Mouse (Mus musculus) myocyte (in vitro differentiated cells): ENCODE measurements around the gene Bod1. TPM values are rescaled to one million over a fixed set of nuclear protein-coding genes. Genes with fewer than 3 reads are reported as not detected.

ENCODE experiments used
- H3K27me3 ChIP-seq: one replicate; pipeline ENCODE4 v1.6.1; 2011; ENCODE audit not compliant: control insufficient read depth, insufficient read depth, insufficient read length
- H3K36me3 ChIP-seq: one replicate; pipeline ENCODE4 v1.6.1; 2011; ENCODE audit not compliant: control insufficient read depth, insufficient read depth
- H3K4me2 ChIP-seq: one replicate; pipeline ENCODE4 v1.6.1; 2011; ENCODE audit warnings: low read depth, control low read depth
- H3K4me3 ChIP-seq: one replicate; pipeline ENCODE4 v1.5.1; 2011; ENCODE audit warnings: mild to moderate bottlenecking, control low read depth, moderate library complexity
- H3K79me2 ChIP-seq: one replicate; pipeline ENCODE4 v1.6.1; 2011; ENCODE audit not compliant: control insufficient read depth, insufficient read depth
- H3ac ChIP-seq: one replicate; pipeline ENCODE4 v1.6.1; 2011; ENCODE audit not compliant: control insufficient read depth, insufficient read length
- CEBPB ChIP-seq: IDR thresholded peaks from 2 replicates; pipeline ENCODE4 v1.6.1; 2011; ENCODE audit warnings: mild to moderate bottlenecking, moderate library complexity; ENCODE audit not compliant: poor library complexity, insufficient read depth, severe bottlenecking
- E2F4 ChIP-seq: IDR thresholded peaks from one replicate; pipeline ENCODE4 v1.6.1; 2011; ENCODE audit warnings: mild to moderate bottlenecking, control low read depth, moderate library complexity; ENCODE audit not compliant: insufficient read depth
- MAX ChIP-seq: IDR thresholded peaks from one replicate; pipeline ENCODE4 v1.6.1; 2011; ENCODE audit warnings: low read depth, mild to moderate bottlenecking, control low read depth
- MYOD1 ChIP-seq, 3 experiments: IDR thresholded peaks; one replicate each; pipeline ENCODE4 v1.6.1; 2011; ENCODE audit warnings: control low read depth in 2 of 3, low read depth in 2 of 3, mild to moderate bottlenecking in 2 of 3, moderate library complexity in 1 of 3; ENCODE audit not compliant: insufficient read length in 2 of 3, control insufficient read depth in 1 of 3
- MYOG ChIP-seq, 3 experiments: IDR thresholded peaks; one replicate each; pipeline ENCODE4 v1.6.1; 2011; ENCODE audit warnings: control low read depth in 2 of 3, low read depth in 2 of 3, mild to moderate bottlenecking in 2 of 3; ENCODE audit not compliant: insufficient read length in 2 of 3, control insufficient read depth in 1 of 3, insufficient read depth in 1 of 3
- POLR2A ChIP-seq: IDR thresholded peaks from one replicate; pipeline ENCODE4 v1.6.1; 2011; ENCODE audit warnings: low read depth, mild to moderate bottlenecking, control low read depth, moderate library complexity; ENCODE audit not compliant: insufficient read length
- POLR2AphosphoS2 ChIP-seq: IDR thresholded peaks from one replicate; pipeline ENCODE4 v1.6.1; 2011; ENCODE audit warnings: low read depth, control low read depth; ENCODE audit not compliant: insufficient read length
- REST ChIP-seq: IDR thresholded peaks from one replicate; pipeline ENCODE4 v1.6.1; 2011; ENCODE audit warnings: mild to moderate bottlenecking, control low read depth, moderate library complexity; ENCODE audit not compliant: insufficient read depth, insufficient read length
- SRF ChIP-seq: IDR thresholded peaks from one replicate; pipeline ENCODE4 v1.6.1; 2011; ENCODE audit warnings: low read depth; ENCODE audit not compliant: control insufficient read depth, insufficient read length
- TCF12 ChIP-seq: IDR thresholded peaks from one replicate; pipeline ENCODE4 v1.6.1; 2011; ENCODE audit warnings: mild to moderate bottlenecking, control low read depth; ENCODE audit not compliant: poor library complexity, insufficient read depth, severe bottlenecking
- TCF3 ChIP-seq: IDR thresholded peaks from one replicate; pipeline ENCODE4 v1.6.1; 2011; ENCODE audit warnings: low read depth, control low read depth; ENCODE audit not compliant: insufficient read length
- USF1 ChIP-seq: IDR thresholded peaks from one replicate; pipeline ENCODE4 v1.6.1; 2011; ENCODE audit warnings: low read depth, mild to moderate bottlenecking, control low read depth, moderate library complexity
- polyA plus RNA-seq: library from polyadenylated mRNA; unstranded; fragments of >200 nt; fragmentation: generic; extraction: Trizol; gene quantifications from one replicate; pipeline ENCODE4 v1.2.1, GENCODE M21; 2012; ENCODE audit warnings: missing spikeins

Gene Bod1
- polyA plus RNA-seq, 1 experiment, result 115 TPM

- TF ChIP-seq SRF, result no peak
- TF ChIP-seq POLR2AphosphoS2, result no peak
- no peak for TF ChIP-seq MYOD1 (IDR thresholded peaks at IDR 0.05; ENCODE audit: control insufficient read depth in 1 of 3, insufficient read length in 2 of 3, low read depth in 2 of 3)
- TF ChIP-seq POLR2A, result no peak
- no peak for TF ChIP-seq TCF3
- no peak for TF ChIP-seq E2F4
- no peak for TF ChIP-seq USF1
- no peak for TF ChIP-seq REST
- TF ChIP-seq MYOG (IDR thresholded peaks at IDR 0.05; ENCODE audit: control insufficient read depth in 1 of 3, insufficient read depth in 1 of 3, insufficient read length in 2 of 3, low read depth in 2 of 3), result no peak
- no peak for TF ChIP-seq CEBPB
- H3K4me3 ChIP-seq, result no peak overlapping the region
- peaks cover 13% of the 10 kb centered on the region for H3K79me2 ChIP-seq
- H3K27me3 ChIP-seq, result no peaks in the 10 kb centered on the region
- peaks cover 20% of the 10 kb centered on the region for H3K36me3 ChIP-seq
- H3K4me2 ChIP-seq, result no peak overlapping the region
- H3ac ChIP-seq, result no peak overlapping the region
Measured at GRCm38 (mm10) chr11:31669172-31669869, 2.4 kb downstream of the Bod1 start.

GRCm38 (mm10) chr11:31664186-31664585 is 7.5 kb downstream of the Bod1 start:
- TF ChIP-seq POLR2AphosphoS2 (no peak), SRF (no peak), REST (no peak)
- no peaks in the 10 kb centered on the region for H3K79me2 ChIP-seq
- peaks cover 24% of the 10 kb centered on the region for H3K36me3 ChIP-seq

GRCm38 (mm10) chr11:31663501-31663900 is 8.2 kb downstream of the Bod1 start:
- H3K36me3 ChIP-seq, result peaks cover 24% of the 10 kb centered on the region
- H3K4me3 ChIP-seq, result no peak overlapping the region
- no peak overlapping the region for H3ac ChIP-seq
- H3K79me2 ChIP-seq, result no peaks in the 10 kb centered on the region
- no peak for TF ChIP-seq MYOD1 (IDR thresholded peaks at IDR 0.05; ENCODE audit: control insufficient read depth in 1 of 3, insufficient read length in 2 of 3, low read depth in 2 of 3)
- no peak for TF ChIP-seq SRF
- no peak for TF ChIP-seq CEBPB
- no peak for TF ChIP-seq E2F4
- no peak for TF ChIP-seq MAX
- TF ChIP-seq TCF12, result no peak
- no peak for TF ChIP-seq REST
- no peak for TF ChIP-seq MYOG (IDR thresholded peaks at IDR 0.05; ENCODE audit: control insufficient read depth in 1 of 3, insufficient read depth in 1 of 3, insufficient read length in 2 of 3, low read depth in 2 of 3)
- TF ChIP-seq TCF3, result no peak
- no peak for TF ChIP-seq USF1
- TF ChIP-seq POLR2A, result no peak
- TF ChIP-seq POLR2AphosphoS2, result no peak
- H3K4me2 ChIP-seq, result no peak overlapping the region
- no peaks in the 10 kb centered on the region for H3K27me3 ChIP-seq

More at GRCm38 (mm10) chr11:31664186-31664585, 7.5 kb downstream of the Bod1 start:
- no peak overlapping the region for H3K4me2 ChIP-seq
- no peaks in the 10 kb centered on the region for H3K27me3 ChIP-seq
- H3ac ChIP-seq, result no peak overlapping the region
- no peak overlapping the region for H3K4me3 ChIP-seq

- Histone ChIP-seq H3ac (no peak overlapping the region), H3K36me3 (peaks cover 24% of the 10 kb centered on the region), H3K27me3 (no peaks in the 10 kb centered on the region), H3K79me2 (no peaks in the 10 kb centered on the region), H3K4me3 (no peak overlapping the region), H3K4me2 (peak overlapping the region; percentile 24)
- no peak for TF ChIP-seq SRF
- TF ChIP-seq MYOD1 (IDR thresholded peaks at IDR 0.05; ENCODE audit: control insufficient read depth in 1 of 3, insufficient read length in 2 of 3, low read depth in 2 of 3), result peak in 2 of 3 experiments; percentile 11 to 66
- no peak for TF ChIP-seq USF1
- no peak for TF ChIP-seq CEBPB
- no peak for TF ChIP-seq MAX
- no peak for TF ChIP-seq REST
- TF ChIP-seq MYOG (IDR thresholded peaks at IDR 0.05; ENCODE audit: control insufficient read depth in 1 of 3, insufficient read depth in 1 of 3, insufficient read length in 2 of 3, low read depth in 2 of 3), result peak; percentile 62 to 80 (median 68)
- TF ChIP-seq POLR2AphosphoS2, result no peak
- TF ChIP-seq POLR2A, result peak; percentile 22
Measured at GRCm38 (mm10) chr11:31662872-31663446, 8.7 kb downstream of the Bod1 start.
